Mouse (Mus musculus): Measurements from ENCODE around the gene Snrnp48. TPM values are rescaled to one million over a fixed set of nuclear protein-coding genes. Genes with fewer than 3 reads are reported as not detected.

Gene Snrnp48
- 10 to 100 TPM; 13.5 to 14.5 TPM for total RNA-seq (2021)
- long read RNA-seq, experiment 1, transcript Snrnp48-201 (9 exons, 1,785 nt): major isoform, 7 of 18 reads
- long read RNA-seq, experiment 1, partial matches to known transcripts: 5 of 18 reads
- long read RNA-seq, experiment 1, other reads (novel, unspliced or antisense): 6 of 18 reads
- long read RNA-seq, experiment 2, full-length matches to known transcripts: 4 of 11 reads
- long read RNA-seq, experiment 2, partial matches to known transcripts: 3 of 11 reads
- long read RNA-seq, experiment 2, other reads (novel, unspliced or antisense): 4 of 11 reads

- peak; percentile 79 to 86 for DNase-seq (ENCODE audit: low spot score in 2 of 2)
These were observed at the start of gene Snrnp48 for GRCm38 (mm10) chr13:38204702-38205482. Gene Snrnp48 (plus strand): TSS chr13:38204938.

DNA sequence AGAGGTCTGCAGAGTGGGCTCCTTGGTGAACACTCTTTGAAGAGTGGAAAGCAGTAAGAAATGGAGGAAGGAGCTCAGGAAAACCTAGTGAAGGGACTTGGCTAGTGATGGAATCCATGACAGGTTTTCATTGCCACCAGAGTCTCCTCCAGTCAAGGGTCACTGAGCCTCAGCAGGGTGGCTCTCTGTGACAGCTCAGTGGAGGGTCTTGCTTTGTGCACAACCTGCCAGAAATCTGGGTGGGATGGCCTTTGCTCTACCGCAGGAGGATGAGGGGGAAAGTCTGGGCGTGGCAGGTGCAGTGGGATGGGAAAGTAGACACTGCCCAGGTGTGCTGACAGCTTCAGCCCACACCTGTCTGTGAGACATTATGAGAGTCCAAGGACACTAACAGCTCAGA, 49.2 kb upstream of the Snrnp48 start:
- DNase-seq (ENCODE audit: low spot score in 2 of 2): no peak

- DNase-seq (ENCODE audit: low spot score in 2 of 2): no peak
These were observed 47.1 kb upstream of the Snrnp48 start for GRCm38 (mm10) chr13:38157635-38158034.

GRCm38 (mm10) chr13:38162002-38162401, 42.7 kb upstream of the Snrnp48 start:
- DNase-seq (ENCODE audit: low spot score in 2 of 2): no peak

DNA sequence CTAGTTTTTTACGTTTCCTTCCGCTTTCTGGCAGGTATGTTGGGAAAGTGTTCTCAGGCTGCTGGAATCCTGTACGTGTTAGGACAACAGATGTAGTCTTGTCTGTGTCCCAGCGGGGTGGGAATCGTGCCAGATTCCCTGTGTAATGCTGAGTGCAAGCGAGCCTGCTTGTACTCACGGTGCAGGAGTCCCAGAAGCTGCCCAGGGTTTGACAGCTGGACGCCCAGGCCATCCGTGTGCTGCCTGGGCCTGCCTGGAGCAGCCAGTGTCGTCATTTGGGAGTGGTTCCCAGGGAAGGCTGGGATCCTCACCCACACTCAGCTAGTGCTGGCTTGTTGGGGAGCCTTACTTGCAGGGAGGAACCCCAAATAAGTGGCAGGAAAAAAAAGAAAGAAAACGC, 42.1 kb upstream of the Snrnp48 start:
- peak; percentile 29 to 75 for DNase-seq (ENCODE audit: low spot score in 2 of 2)

DNA sequence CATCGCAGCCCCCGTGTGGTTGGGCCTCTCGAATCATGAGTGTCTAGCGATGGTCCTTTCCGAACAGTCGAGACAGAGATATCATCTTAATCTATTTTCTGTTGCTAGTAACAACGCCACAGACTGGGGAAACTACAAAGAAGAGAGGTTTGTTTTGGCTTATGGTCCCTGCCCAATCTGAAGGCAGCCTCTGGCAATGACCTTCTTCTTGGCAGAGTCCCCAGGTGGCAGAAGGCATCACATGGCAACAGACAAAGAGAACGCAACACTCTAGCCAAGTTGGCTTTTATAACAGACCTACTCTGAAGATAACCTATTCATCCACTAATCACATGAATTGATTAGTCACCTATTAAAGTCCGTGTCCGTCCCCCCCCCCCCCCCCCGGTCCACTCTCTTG, 39.8 kb upstream of the Snrnp48 start:
- DNase-seq (ENCODE audit: low spot score in 2 of 2): no peak

GRCm38 (mm10) chr13:38167056-38167455, 37.7 kb upstream of the Snrnp48 start:
- DNase-seq (ENCODE audit: low spot score in 2 of 2): no peak

GRCm38 (mm10) chr13:38170707-38171144, 34.0 kb upstream of the Snrnp48 start:
- no peak for DNase-seq (ENCODE audit: low spot score in 2 of 2)

DNA sequence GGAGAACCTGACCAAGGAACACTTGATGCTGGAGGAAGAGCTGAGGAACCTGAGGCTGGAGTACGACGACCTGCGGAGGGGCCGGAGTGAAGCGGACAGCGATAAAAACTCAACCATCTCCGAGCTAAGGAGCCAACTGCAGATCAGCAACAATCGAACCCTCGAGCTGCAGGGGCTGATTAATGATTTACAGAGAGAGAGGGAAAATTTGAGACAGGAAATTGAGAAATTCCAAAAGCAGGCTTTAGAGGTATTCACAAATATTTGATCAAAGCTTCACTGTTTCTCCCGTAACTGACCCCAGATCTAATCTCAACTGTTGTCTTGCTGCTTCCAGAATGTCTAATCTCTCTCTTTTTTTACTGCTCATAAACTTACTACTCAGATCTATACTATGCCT, 11.3 kb upstream of the Snrnp48 start:
- DNase-seq (ENCODE audit: low spot score in 2 of 2): no peak

DNA sequence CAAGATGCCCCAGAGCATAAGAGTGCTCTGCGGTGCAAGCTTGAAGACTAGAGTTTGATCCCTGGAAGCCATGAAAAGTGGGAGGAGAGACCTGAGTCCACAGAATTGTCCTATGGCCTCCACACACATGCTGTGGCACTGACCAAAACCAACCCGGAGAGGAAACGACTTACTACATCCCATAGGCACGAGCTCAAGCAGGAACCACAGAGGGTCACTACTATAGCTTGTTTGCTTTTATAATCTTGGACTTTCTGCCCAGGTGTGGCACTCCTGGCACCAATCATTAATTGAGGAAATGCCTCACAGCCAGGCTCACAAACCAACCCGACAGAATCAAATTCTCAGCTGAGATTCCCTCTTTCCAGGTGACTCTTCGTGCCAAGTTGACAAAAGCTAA, 3.3 kb upstream of the Snrnp48 start:
- no peak for DNase-seq (ENCODE audit: low spot score in 2 of 2)

- DNase-seq (ENCODE audit: low spot score in 2 of 2): no peak
These were observed 567 bp upstream of the Snrnp48 start for GRCm38 (mm10) chr13:38204171-38204570.

GRCm38 (mm10) chr13:38211122-38211521, 6.4 kb downstream of the Snrnp48 start:
- no peak for DNase-seq (ENCODE audit: low spot score in 2 of 2)

- no peak for DNase-seq (ENCODE audit: low spot score in 2 of 2)
These were observed 13.9 kb downstream of the Snrnp48 start for GRCm38 (mm10) chr13:38218686-38219085.

GRCm38 (mm10) chr13:38220331-38220730, 15.6 kb downstream of the Snrnp48 start:
- no peak for DNase-seq (ENCODE audit: low spot score in 2 of 2)

DNA sequence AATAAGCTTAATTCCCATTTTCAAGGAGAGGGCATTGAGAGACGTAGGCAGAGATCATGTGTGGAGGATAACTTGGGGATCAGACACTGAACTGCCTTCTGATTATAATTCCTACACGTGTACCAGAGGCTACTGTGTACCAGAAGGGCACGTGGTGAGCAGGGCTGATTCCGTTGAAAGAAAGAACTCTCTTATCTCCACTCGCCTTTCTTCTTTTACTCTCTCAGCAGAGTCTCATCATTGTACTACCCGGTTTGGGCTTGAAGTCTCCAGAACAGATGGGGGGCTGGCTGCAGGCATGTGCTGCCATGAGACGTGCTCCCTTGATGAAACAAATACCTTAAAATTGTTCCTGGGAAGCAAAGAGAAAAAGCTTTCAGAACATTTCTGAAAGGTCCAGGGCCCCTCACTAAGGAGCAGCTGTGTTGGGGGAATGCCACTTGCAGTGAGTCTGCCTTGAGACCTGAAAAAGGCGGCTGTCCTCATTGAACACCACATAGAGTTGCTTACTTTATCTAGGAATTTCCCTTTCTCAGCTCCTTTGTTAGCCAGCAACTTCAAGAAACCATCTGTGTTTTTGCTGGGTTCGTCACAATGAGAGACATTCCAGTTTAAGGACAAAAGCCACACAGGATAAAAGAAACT, 25.6 kb downstream of the Snrnp48 start:
- no peak for DNase-seq (ENCODE audit: low spot score in 2 of 2)

GRCm38 (mm10) chr13:38232411-38232810, 27.7 kb downstream of the Snrnp48 start:
- DNase-seq (ENCODE audit: low spot score in 2 of 2): no peak

GRCm38 (mm10) chr13:38232856-38233625, 28.3 kb downstream of the Snrnp48 start:
- no peak for DNase-seq (ENCODE audit: low spot score in 2 of 2)

DNA sequence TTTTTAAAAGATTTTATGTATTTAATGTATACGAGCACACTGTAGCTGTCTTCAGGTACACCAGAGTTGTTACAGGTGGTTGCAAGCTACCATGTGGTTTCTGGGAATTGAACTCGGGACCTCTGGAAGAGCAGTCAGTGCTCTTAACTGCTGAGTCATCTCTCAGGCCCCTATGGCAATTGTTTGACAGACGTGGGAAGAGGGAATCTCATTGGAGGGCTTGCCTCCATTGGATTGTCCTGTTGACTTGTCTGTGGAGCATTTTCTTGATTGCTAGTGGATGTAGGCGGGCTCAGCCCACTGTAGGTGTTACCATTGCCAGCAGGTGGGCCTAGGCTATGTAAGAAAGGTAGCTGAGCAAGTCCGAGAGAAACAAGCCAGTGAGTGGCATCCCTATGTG, 29.9 kb downstream of the Snrnp48 start:
- DNase-seq (ENCODE audit: low spot score in 2 of 2): no peak

DNA sequence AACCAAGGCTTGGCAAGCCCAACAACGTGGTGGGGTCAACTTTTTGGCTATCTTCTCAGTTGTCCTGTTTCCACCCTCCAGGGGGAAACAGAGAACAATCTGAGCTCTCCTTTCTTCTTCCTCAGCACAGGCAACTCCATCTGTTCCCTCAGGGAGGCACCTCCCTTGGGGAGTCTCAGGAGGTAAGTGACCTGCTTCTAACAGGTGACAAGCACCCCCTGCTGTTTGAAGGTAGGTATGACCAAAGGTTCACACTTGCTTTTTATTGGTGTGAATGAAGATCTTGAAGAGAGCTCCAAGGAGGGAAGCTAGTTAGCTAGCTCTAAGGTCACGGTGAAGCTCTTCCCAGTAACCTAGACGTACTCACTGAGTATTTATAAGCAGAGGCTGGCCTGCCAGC, 30.6 kb downstream of the Snrnp48 start:
- DNase-seq (ENCODE audit: low spot score in 2 of 2): no peak

DNA sequence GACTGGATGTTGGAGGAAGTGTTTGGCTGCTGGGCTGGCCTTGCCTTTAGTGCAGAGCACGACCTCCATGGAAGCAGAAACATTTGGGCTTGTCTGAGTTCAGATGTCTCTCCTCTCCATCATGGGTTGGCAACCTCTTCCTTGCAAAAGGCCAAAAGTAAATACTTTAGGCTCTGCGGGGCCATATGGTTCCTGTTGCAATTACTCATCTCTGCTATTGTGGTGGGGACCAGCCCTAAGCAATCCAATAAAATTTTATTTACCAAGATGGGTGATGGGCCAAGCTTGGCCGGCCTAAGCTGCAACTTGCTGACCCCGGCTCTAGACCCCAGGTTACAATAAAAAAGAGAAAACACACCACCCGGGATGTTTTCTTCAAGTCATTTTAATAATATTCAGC, 43.4 kb downstream of the Snrnp48 start:
- no peak for DNase-seq (ENCODE audit: low spot score in 2 of 2)

DNA sequence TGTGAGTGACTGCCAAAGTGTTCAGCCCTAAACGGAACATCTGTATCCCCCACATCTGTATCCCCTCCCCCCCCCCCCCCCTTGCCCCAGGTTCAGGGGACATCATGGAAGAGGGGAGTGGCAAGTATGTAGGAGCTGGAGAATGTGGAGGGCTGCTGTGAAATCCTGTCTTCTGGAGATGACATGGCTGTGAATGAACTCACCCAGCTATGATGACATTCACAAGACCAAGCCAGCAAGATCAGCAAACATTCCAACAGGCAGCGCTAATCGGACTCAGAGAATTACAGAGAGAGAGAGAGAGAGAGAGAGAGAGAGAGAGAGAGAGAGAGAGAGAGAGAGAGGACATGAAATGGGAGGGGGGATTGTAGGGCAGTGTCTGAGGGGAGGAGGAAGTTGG, 46.5 kb downstream of the Snrnp48 start:
- DNase-seq (ENCODE audit: low spot score in 2 of 2): no peak
